Mouse (Mus musculus) bone marrow, adult 2 months (tissue): Measurements from ENCODE around the gene Selenok.

Source experiments
- CTCF ChIP-seq: fragments of 200-500 bp; IDR thresholded peaks from 2 replicates; pipeline ENCODE4 v1.5.1; 2011; ENCODE audit warnings: low read length, control low read depth; ENCODE audit not compliant: control insufficient read depth, insufficient read depth
- POLR2A ChIP-seq: fragments of 200-500 bp; IDR thresholded peaks from 2 replicates; pipeline ENCODE4 v1.6.1; 2011; ENCODE audit warnings: low read depth, mild to moderate bottlenecking, control low read depth, low read length, borderline replicate concordance; ENCODE audit not compliant: control insufficient read depth

DNA sequence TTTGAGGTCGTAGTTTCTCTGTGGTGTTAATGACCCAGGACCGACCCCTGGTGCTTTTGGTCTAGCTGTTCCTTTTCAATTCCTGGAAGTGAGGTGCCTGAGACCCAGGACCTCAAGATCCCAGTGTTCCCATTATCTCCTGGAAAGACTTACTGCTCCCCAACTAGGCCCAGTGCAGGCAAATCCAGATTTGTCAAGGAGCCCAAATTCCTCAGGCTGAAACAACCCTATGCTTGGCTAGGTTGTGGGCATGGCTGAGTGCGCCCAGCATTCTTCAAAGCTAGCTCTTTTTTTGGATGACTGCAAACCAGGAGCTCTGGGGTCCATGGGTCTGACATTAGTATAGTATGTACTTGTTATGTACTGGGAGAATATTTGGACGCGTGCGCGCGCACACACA, 51.3 kb downstream of the Selenok start:
- TF ChIP-seq POLR2A: no peak
- no peak for TF ChIP-seq CTCF
